Mouse (Mus musculus): ENCODE measurements around the gene C330007P06Rik.

DNA sequence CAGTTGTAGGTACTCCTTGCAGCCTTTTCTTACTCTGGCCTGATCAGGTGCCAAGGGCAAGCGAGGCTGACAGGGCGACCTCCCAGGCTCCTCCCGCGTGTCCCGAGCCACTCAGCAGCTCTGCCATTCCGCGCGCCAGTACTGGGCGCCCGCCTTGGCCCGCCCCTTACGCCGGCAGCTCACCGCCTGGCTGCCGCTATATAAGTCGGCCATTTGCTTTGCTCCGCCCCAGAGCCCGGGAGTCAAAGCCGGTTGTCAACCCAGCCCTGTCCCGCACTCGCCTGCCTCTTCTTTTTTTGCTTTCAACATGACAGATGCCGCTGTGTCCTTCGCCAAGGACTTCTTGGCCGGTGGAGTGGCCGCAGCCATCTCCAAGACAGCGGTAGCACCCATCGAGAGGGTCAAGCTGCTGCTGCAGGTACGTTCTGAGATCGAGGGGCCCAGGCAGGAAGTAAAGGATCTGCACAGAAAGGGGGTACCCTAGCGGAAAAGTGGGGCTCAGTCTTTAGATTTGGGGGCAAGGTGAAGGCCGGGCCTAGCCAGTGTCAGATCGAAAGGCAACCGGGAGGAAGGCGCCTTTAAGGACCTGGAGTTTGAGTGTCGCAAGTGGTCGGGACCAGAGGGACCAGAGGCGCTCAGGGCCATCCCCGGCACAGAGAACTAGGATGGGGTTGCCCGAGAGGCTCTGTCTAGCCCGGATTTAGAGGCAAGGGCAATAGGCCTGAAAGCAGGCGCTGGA, 78.3 kb downstream of the C330007P06Rik start, which contains the start of gene Slc25a5:
- peak; percentile 59; the same call in 1 of the 2 replicates for TF ChIP-seq POLR2A (IDR thresholded peaks at IDR 0.05; ENCODE audit: control insufficient read depth, low read depth, low read length)
- TF ChIP-seq CTCF (IDR thresholded peaks at IDR 0.05; ENCODE audit: control insufficient read depth, insufficient read depth, insufficient replicate concordance, low read depth, low read length) = no peak
